Comparison of ENCODE assay signal across 21 mouse cellular contexts in the genomic region with DNA sequence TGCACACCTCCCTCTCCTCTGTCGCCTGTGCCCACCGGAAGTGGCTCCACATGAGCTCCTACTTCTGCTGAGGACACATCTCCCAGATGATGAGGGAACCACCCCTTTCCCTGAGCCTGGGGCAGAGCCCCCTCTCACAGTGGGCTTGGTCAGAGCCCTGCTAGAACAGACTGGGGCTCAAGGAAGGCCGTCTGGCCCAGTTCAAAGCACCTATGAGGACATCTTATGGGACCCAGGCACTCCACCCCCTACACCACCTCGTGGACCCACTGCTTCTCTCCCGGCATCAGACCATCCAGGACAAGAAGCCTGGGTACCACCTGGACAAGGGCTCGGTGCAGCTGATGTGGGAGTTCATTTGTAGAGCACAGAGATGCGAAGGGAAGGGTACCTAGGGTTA.
"Had no signal": no experiment of that assay in that cellular context is flagged by ENCODE, and none has a peak within 500 bp of the region (broad histone marks: within the 10 kb centered on the region; RNA-seq: fewer than 3 reads in every experiment).

No protein-coding gene starts in this region.

- H3K4me2 ChIP-seq: liver, embryonic 13.5 days; midbrain, embryonic 15.5 days; neural tube, embryonic 12.5 days; neural tube, embryonic 15.5 days had no signal

- H3K4me3 ChIP-seq: kidney, embryonic 15.5 days; left cerebral cortex, adult 2 months; liver, embryonic 13.5 days; midbrain, embryonic 10.5 days; midbrain, embryonic 15.5 days; neural tube, embryonic 12.5 days; neural tube, embryonic 15.5 days had no signal

- H3K36me3 ChIP-seq: midbrain, embryonic 10.5 days; midbrain, embryonic 15.5 days; neural tube, embryonic 12.5 days; neural tube, embryonic 15.5 days had no signal

- ATAC-seq: midbrain, embryonic 15.5 days had no signal

- DNase-seq: kidney, adult 8-10 months; kidney, postnatal 10 days; kidney, postnatal 36 days; layer of hippocampus, postnatal 36 days; liver, embryonic 13.5 days; lung, adult 2 months; lung, postnatal 14 days; lung, postnatal 4 days; right cerebral cortex, adult 18-20 months; right cerebral cortex, postnatal 14 days; right cerebral cortex, postnatal 4 days; thymus, adult 2 months; thymus, postnatal 14 days; thymus, postnatal 4 days had no signal

- H3K9me3 ChIP-seq: kidney, embryonic 15.5 days; liver, embryonic 13.5 days; midbrain, embryonic 10.5 days; midbrain, embryonic 15.5 days; neural tube, embryonic 12.5 days; neural tube, embryonic 15.5 days had no signal

- H3K27me3 ChIP-seq: kidney, embryonic 15.5 days had no signal

- H3K27ac ChIP-seq: kidney, embryonic 15.5 days; left cerebral cortex, adult 2 months; liver, embryonic 13.5 days; midbrain, embryonic 10.5 days; midbrain, embryonic 15.5 days; neural tube, embryonic 12.5 days; neural tube, embryonic 15.5 days; stomach, postnatal 0 days had no signal

- H3K9ac ChIP-seq: kidney, embryonic 15.5 days; liver, embryonic 13.5 days; midbrain, embryonic 15.5 days; neural tube, embryonic 12.5 days; neural tube, embryonic 15.5 days had no signal
